Mouse (Mus musculus): ENCODE measurements around the gene Enox2.

GRCm38 (mm10) chrX:49216422-49216821 is 71.6 kb downstream of the Enox2 start:
- no peak for TF ChIP-seq POLR2A (IDR thresholded peaks at IDR 0.05; ENCODE audit: low read depth, low read length)
- no peak for TF ChIP-seq CTCF (IDR thresholded peaks at IDR 0.05; ENCODE audit: extremely low read depth, insufficient read length, insufficient replicate concordance, low read depth, low read length)
